Mouse (Mus musculus): Measurements from ENCODE around the gene Gm6525.

DNA sequence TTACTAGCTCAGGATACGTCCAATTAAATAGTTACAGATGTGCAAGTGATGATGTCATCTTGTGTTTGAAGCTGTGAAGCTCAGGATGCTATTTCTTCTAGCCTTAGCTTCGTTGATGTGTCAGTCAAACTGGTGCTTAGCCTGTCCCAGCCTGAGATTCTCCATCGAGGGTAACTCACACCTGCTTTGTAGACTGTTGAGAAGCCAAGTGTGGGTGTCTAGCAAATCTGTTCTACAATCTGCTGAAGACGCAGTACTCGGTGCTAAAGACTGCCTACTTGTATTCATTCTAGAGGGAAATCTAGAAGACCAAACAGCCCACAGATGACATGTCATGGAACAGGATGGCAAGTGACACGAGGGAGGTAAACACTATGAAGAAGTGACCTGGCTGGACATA, 31.7 kb downstream of the Gm6525 start:
- TF ChIP-seq POLR2A (IDR thresholded peaks at IDR 0.05; ENCODE audit: low read depth, low read length): no peak
- no peak for TF ChIP-seq CTCF (IDR thresholded peaks at IDR 0.05; ENCODE audit: borderline replicate concordance, insufficient read depth, low read length)
